Mouse (Mus musculus): ENCODE results near the gene Dennd2a.

Dennd2a gene

DNA sequence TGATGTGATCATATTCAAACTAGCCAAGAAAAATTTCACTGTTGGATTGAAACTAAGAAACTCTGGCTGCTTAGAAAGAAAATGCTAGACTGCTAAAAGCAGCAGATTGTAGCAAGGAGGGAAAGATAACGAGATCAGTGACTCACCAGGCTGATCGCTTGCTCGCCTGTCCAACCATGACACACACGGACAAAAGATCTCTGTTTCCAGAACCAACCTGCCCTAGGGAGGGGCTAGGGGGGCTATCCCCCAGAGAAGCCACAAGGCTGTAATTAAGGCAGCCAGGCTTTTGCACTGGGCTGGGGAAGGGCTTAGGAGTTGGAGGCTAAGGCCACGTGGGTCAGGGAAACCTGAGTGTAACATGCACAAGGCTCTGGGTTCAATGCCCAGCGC is 41.9 kb downstream of the Dennd2a start:
- no peak for DNase-seq (ENCODE audit: low spot score in 2 of 2)

DNA sequence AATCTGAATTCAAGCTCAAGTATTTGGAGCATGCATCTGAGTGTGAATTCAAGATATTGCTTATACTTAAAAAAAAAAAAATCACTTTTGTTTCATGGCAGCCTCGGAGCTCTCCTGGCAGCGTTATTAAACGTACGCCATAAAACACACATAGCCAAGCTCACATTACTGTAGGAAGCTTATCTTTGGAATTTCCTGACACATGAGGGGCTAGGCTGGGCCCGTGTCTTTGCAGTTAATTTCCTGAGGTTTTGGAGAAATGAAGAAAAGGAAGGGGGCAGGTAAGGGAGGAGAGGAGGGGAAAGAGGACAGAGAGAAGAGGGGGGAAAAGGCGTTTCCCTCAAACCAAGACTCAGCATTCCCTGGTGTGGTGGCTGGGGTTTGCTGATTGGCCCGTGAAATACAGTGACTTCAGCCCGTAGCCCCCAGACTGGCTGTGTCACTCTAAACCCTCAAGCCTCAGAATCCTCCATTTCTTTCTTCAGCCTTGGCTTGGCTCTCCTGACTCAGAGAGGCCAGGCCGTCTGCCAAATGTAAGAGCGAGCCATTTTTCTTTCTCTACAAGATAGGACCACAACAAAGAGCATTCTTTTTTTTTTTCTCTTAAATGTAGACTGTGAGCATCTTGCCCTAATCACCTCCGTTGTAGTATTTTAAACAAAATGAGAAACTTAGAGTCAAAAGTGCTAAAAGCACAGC is 42.5 kb downstream of the Dennd2a start:
- no peak for DNase-seq (ENCODE audit: low spot score in 2 of 2)

DNA sequence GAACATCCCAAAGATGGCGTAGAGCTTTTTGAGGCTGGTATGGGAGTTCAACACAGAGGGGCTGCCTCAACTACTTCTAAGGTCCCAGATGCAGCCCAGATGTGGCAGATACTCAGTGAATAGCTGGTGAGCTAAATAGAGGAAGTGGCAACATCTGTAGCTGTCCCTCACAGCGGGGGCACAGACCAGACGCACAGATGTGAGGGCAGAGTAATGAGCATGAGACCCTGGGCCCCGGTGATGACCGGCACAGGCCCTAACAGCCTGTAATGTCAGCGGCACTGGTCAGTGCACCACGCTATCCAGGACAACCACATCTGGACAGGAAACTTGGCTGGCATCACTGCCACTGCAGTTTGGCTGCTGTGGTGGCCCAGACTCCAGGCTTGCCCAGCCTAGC is 54.2 kb downstream of the Dennd2a start:
- no peak for DNase-seq (ENCODE audit: low spot score in 2 of 2)

DNA sequence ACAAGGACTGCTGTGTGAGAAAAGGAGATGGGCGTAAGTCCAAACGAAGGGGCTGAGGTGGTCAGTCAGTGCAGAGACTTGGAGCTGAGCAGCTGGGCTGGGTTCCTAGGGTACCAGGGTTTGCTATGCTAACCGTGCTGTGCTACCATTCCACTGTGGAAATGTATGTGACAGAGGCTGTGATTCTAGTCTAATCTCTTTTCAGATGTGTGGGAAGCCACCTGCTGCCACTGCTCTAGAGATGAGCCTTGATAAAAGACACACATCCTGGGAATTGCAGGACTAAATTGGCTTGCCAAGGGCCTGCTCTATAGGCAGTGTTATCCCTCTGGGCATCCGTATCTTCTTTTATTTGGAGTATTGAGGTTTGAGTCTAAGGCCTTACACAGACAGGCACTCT is 60.5 kb downstream of the Dennd2a start:
- DNase-seq (ENCODE audit: low spot score in 2 of 2): no peak

DNA sequence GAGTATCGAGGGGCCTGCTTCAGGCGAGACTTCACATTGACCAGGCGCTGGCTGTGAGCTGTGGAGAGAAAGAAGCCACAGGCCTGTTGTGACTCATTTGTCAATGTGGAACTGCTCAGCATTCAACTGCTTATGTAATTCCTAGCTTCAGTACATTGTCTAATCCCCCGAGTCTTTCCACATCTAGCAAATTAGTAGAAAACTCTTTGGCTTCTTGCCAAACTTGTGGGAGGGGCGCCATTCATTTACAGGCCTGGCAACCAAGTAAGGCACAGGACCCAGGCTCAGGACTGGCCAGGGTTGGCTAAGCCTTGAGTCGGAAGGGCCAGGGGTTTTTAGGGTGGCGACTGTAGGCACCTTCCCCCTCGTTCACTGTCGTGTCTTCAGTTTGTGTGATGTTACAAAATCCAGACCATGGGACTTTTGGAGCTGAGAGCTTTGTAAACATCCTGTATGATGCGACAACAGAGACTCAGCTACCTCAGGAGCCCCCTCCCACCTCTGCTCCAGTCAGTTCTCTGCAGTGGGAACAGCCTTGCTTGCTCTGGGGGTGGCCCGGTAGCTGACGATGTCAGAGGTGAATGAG is 64.4 kb downstream of the Dennd2a start:
- DNase-seq (ENCODE audit: low spot score in 2 of 2): peak; percentile 70 to 72

DNA sequence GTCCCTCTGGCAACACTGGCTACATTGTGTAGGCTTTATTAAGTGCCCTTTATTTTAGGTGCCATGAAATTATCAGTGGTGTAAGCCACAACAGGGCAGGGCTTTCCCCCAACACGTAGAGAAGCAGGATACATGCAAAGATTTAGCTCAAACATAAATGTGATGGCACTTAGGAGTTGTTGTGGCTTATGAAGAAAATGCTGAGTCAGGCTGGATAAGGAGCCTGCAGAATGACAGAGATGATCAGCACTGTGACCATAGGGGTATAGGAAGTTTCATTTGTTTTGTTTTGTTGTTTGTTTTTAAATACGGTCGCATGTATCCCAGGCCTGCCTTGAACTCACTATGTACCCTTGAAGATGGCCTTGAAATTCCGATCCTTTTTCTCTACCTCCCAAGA is 65.5 kb downstream of the Dennd2a start:
- DNase-seq (ENCODE audit: low spot score in 2 of 2): no peak

DNA sequence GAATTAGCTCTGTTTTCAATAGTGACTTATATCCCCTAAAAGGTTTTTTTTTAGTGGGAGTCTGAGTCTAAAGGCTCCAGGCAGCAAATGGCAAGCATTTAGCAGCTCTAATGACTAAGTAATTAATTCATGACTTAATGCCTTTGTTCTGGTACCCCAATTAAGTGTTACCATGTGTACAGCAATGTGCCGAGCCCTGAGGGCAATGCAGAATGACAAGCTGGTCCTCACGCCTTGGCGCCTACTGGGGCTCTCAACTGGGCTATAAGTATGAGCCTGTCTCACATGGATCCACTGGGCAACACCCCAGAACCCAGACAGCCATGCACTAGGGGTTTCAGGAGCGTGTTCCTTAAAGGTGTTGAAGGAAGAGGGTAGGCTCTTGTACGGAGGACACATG is 66.5 kb downstream of the Dennd2a start:
- no peak for DNase-seq (ENCODE audit: low spot score in 2 of 2)

DNA sequence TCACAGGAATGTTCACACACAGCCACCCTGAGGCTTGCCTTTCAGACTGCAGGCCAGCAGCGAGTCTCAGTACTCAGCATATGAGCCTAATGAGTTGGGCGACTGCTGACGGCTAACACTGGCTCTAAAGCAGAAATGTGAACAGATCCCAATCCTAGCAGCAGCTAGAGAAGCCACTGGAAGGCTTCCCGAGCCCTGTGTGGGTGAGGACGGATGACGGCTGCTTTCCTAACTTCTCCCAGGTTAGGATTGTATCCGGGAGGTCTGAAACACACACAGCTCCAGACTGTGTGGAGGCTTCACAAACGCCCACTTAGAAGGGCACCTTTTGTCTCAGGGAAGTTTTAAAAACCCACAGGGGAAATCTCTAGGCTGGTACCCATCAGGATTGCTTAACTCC is 69.4 kb downstream of the Dennd2a start:
- no peak for DNase-seq (ENCODE audit: low spot score in 2 of 2)

DNA sequence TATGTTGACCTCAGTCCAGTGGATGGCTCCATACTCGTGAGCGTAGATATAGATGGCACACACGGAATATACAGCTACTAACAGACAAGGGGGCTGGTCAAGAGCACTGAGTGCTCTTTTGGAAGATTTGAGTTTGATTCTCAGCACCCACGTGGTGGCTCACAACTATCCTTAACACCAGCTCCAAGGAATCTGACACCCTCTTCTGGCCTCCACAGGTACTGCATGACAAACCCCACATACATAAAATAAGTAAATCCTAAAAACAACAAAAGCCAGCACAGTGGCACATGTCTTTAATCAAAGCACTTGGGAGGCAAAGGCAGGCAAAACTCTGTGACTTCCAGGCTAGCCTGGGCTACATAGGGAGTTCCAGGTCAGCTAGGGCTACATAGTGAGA is 74.0 kb downstream of the Dennd2a start:
- DNase-seq (ENCODE audit: low spot score in 2 of 2): no peak

DNA sequence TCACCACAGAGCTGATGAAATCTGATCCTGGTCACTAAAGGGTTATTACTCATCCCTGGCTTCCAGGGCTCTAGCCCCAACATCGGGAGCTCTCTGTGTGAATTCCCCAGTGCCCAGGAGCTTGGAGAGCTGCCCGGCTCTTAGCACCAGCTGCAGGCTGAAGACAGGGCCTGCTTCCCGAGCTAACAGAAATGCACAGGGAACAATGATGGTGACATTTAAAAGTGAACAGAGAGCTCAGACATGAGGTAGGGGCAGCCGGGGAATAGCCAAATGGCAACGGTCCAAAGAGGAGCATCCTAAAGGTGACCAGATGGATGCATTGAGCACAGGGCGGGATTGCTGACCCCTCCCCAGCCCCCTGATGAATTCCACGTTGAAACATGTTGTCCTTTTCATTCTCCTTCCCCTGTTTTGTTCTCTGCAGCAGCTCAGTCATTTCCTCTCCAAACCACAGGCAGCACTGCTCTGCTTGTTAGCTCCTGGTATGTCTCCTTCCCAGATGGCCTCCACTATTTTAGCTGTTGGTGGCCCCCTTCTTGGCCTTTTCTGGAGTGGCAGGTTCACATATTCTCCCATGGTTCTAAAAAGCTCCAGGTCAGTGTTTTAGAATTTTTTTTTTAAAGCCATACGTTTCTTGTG is 79.0 kb downstream of the Dennd2a start:
- peak in 1 of 2 experiments; percentile 42 for DNase-seq (ENCODE audit: low spot score in 2 of 2)

DNA sequence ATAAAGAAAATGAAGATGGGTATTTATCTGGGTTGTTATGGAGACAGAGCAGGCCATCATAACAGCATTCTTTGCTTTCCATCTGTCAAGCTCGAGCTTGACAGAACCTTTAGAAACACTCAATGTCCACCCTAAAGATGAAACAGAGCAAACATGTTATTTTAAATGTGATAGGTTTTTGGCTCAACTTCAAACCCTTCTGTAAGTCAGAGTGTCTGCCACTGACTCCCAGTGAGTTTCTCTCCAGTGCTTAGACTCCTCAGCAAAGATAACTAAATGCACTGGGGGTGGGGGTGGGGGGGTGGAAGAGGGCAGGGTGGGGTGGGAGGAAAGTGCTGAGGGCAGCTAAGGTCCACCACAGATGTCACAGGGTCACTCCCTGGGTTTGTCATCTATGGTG is 81.0 kb downstream of the Dennd2a start:
- DNase-seq (ENCODE audit: low spot score in 2 of 2): no peak

DNA sequence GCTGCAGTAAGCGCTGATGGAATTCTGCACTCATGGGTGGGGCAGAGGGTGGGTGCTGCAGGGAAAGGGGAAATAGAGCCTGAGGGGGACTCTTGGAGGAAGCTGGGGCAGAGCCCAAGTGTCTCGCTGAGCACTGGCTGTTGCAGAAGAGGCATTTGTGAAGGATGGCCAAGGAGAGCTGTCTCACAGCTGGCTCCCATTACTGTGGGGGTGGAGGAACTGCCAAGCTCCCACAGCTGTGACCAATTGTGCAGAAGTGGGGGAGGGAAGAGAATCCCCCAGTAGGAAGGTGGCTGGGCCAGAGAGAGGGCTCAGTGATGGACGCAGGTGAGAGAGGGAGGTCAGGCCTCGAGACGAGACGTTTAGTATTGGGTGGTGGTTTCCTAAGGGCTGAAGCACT is 83.2 kb downstream of the Dennd2a start:
- no peak for DNase-seq (ENCODE audit: low spot score in 2 of 2)

DNA sequence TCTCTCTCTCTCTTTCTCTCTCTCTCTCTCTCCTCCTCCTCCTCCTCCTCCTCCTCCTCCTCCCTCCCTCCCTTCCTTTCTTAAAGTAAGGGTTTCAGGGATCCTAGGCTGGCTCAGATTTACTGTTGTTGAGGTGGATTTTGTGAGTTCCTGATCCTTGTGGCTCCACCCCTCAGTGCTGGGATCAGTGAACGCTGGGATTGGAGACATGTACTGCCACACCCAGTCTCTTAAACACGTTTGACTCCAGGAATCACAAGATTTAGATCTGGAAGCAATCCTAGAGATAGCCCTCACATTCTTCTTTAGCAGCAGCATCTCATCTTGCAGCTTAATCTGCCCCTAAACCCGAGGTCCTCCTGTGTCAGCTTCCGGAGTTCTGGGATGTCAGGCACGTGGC is 84.8 kb downstream of the Dennd2a start:
- DNase-seq (ENCODE audit: low spot score in 2 of 2): no peak

DNA sequence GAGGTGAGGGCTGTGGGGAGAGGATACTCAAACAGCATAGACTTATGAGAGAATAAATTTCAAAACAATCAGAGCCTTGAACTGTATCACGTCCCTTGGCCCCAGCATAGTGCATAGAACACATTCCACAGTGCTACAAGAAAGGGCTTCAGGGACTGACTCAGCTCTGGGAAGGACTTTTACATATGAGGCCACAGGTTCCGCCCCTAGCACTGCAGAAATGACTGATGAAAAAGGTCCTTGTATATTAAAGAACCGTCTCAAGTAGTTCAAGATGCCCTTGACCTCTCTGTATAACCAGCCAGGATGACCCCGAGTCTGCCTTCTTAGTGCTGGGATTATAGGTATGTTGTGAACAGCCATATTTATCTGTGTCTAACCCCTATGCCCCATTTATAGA is 85.4 kb downstream of the Dennd2a start:
- DNase-seq (ENCODE audit: low spot score in 2 of 2): no peak

DNA sequence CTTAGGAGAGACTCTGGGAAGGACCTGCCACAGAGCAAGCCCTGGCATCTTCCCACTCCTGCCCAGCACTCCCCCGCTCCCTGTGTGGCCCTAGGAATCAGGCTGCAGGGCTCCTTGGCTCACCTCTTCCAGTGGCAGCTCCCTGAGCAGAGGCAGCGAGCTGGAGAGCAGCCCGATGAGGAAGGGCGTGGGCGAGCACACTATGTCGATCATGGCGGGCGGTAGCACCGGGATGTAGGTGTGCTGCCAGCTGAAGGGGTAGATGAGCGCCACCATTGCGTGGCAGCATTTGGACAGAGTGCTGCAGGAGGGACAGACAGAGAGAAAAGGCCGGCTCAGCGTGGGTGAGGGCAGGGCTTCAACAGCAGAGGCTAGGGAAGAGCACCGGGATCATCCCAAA is 87.6 kb downstream of the Dennd2a start:
- peak; percentile 56 to 60 for DNase-seq (ENCODE audit: low spot score in 2 of 2)

DNA sequence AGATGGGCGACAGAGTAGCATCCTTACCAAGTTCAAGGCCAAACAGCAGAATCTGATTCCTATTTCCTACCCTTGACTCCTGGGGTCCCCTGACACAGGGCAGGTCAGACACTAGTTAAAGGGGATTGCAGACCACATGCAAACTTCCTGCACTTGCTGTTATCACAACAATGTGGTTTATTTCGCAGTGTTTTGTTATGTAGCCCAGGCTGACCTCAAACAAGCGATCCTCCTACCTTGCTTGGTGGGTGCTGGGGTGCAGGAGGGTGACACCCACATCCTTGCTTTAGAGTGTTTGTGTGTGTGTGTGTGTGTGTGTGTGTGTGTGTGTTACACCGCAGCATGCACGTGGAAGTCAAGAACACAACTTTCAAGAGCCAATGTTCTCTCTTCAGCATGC is 88.2 kb downstream of the Dennd2a start:
- DNase-seq (ENCODE audit: low spot score in 2 of 2): no peak

DNA sequence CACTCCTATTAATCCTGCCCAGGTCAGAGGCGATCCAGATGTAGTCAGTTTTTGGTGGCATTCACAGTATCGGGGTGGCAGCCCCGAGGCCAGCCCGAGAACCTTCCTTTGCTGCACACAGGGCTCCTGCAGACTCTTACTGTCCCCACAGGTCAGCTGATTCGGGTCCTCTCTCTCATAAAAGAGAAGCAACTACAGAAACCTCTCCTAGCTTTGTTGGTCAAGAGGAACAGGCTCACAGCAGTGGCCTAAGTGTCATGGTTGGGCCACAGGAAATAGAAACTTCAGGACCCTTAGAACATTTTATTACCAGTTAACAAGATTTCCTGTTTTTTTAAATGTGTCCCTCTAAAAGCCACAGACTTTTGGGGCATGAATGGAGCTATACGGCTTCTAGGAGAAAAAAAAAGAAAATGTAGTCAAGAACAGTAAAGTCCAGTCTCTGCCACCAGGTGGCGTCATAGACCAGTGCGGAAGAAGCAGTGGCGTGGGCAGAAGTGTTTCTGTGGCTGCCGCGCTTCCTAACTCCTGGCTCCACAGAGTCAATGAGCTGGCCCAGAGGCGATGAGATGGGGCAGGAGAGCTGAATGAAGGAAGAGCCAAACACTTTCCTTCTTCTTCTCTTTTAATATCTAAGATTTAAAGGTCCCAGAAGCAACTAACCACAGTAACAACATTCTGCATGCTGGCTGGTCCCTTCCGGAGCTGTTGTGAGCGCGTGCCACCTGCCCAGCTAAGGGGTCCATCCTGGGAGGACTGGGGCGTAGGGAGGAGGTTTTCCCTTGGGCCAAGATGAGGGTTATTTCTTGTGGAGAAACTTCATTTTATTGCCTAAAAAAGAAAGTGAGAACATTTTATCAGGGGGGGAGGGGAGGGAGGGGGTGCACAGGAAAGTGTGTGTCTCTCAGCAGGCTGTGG is 94.8 kb downstream of the Dennd2a start:
- DNase-seq (ENCODE audit: low spot score in 2 of 2): peak; percentile 84 to 86

DNA sequence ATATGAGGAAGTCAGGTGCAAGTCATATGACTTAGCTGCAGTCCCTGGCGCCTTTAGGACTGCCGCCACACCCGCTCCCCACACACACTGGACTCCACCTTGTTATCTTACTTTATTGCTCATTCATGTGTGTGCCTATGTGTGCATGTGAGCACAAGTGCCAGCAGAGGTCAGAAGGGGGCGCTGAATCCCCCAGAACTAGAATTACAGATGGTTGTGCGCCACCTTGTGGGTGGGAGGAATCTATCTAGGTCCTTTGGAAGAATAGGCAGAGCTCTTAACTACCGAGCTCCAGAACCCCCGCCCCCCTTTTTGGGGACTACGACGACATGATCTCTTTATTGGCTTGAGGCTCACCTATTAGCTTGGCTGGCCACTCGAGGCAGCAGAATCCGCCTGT is 97.6 kb downstream of the Dennd2a start:
- DNase-seq (ENCODE audit: low spot score in 2 of 2): no peak

DNA sequence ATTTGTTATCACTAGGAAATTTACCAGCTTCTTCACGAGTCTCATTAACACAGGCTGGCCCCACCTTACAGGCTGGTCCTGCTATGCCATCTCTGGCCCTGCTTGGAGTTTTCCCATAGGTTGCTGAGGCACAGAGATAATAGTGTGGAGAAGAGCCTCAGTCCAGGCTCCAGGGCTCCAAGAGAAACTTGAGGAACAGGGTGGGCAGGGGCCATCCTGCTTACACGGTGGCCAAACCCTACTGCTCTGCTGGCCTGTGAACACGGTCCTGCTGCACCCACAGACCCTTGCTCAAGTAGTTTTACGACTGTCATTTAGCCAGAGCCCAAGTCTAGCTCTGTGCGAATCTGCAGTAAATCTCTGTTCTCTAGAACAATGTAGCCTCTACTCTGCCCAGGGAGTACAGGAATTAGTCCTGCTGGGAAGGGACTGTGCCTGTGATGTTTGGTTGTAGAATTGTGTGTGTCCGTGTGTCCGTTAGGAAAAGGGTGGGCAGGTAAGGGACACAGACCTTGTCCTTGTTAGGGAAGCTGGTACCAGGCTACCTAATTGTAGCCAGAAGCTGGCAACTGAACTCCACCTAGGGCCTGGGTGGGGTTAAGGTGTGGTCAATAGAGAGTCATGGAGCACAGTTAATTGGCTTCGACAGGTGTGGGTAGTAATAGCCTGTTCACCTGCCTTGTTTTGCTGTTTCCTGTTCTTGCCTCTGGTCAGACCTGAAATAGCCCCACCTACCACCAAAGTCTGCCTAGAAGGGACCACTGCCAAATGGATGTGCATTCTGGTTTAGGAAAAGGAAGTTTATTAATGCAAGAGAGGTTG is 102.1 kb downstream of the Dennd2a start:
- no peak for DNase-seq (ENCODE audit: low spot score in 2 of 2)

DNA sequence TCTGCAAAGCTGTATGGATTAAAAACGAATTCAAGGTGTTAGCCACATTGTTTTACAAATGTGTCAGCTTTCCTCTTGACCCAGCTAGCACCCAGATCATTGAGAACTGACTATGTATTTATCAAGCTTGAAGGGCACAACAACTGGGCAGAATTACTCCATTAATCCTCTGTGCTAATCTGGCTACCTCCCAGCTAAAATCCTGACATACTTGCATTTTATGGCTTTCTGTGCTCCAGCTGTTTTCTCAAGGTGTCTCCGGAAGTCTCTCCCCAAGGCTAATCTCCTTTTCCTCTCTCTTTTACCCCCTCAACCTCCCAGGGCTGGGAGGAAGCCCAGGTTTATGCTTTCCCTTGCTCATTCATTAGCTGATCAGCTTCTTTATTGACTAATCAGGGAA is 103.1 kb downstream of the Dennd2a start:
- DNase-seq (ENCODE audit: low spot score in 2 of 2): no peak

DNA sequence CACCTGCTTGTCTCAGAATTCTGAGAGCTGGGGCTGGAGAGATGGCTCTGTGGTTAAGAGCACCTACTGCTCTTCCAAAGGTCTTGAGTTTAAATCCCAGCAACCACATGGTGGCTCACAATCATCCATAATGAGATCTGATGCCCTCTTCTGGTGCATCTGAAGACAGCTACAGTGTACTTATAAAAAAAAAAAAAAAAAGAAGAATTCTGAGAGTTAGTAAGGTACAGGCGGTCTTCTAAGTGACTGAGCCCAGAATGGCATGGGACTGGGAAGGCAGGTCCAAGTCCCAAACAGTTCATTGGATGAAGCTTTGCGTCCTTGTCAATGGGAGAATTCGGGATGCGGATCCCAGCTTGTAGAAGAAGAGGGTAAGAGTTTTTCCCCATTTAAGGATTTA is 104.1 kb downstream of the Dennd2a start:
- no peak for DNase-seq (ENCODE audit: low spot score in 2 of 2)

DNA sequence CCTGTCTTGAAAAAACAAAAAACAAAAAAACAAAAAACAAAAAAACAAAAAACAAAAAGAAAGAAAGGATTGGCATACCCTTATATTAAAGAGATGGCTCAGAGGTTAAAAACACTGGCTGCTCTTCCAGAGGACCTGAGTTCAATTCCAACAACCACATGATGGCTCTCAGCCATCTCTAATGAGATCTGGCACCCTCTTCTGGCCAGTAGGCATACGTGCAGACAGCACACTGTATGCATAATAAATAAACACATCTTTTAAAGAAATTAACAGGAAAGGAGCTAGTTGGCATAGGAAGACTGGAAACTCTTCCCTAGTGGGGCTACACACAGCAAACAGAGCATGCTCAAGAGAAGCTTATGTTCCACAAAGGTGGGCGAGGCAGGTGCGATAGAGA is 106.6 kb downstream of the Dennd2a start:
- DNase-seq (ENCODE audit: low spot score in 2 of 2): no peak

Measured in frontal cortex, postnatal 36 days (tissue).